Mouse (Mus musculus): ENCODE data around the gene Macrod2.

The Macrod2 gene

DNA sequence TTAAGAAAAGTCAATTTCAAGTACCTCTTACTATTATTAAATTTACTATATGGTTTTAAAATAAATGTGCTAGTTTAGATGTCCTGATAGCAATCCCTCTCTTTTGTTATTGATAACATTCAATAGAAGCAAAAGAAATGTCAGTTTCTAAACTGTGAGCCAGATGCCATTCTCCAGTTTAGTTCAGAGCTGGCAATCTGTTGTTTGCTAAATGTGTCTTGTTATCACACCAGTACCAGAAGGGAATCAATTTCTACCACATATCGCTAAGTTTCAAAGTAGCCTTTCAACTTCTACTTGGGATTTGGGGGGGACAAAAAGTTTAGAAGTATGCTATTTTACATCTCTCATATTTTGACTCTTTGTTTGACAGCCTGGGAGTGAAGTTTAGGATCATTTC, 1077.7 kb downstream of the Macrod2 start:
- DNase-seq (ENCODE audit: low spot score in 2 of 2) = no peak

GRCm38 (mm10) chr2:141477585-141477984, 1082.5 kb downstream of the Macrod2 start:
- DNase-seq (ENCODE audit: low spot score in 2 of 2) = no peak

DNA sequence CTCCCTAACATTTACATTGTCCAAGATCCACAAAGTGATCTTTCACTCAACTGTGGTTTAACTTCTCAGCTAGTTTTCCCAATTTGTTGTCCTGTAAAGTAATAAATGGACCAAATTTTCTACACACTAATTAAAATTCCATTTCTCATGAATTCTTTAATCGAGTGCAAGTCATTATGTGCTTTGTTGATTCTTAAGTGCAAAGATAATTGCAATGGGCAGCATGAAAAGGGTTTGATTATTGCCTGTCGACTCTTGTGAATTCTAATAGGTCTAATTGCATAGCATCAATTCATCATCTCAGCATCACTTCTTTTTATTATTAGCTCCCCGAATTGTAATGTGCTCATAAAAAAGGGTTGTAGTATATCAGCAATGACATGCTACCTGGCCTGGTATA, 1095.4 kb downstream of the Macrod2 start:
- no peak for DNase-seq (ENCODE audit: low spot score in 2 of 2)

DNA sequence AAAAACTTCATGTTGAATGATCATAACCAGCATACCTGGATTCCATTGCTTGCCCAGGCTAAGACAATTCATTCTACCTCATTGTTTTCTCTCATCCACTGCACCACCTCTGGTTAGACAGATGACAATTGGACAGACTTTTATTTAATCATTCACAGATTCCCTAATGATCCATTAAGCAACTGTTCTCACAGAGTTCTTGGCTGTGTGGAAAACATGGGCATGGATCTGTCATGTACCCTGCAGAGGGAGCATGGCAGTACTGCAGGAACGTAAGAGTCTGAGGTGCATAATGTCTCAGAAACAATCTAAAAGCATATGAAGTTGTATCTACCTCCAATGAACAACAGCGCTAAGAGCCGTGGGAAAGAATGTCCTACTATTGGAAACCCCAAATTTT, 1110.3 kb downstream of the Macrod2 start:
- DNase-seq (ENCODE audit: low spot score in 2 of 2) = no peak

DNA sequence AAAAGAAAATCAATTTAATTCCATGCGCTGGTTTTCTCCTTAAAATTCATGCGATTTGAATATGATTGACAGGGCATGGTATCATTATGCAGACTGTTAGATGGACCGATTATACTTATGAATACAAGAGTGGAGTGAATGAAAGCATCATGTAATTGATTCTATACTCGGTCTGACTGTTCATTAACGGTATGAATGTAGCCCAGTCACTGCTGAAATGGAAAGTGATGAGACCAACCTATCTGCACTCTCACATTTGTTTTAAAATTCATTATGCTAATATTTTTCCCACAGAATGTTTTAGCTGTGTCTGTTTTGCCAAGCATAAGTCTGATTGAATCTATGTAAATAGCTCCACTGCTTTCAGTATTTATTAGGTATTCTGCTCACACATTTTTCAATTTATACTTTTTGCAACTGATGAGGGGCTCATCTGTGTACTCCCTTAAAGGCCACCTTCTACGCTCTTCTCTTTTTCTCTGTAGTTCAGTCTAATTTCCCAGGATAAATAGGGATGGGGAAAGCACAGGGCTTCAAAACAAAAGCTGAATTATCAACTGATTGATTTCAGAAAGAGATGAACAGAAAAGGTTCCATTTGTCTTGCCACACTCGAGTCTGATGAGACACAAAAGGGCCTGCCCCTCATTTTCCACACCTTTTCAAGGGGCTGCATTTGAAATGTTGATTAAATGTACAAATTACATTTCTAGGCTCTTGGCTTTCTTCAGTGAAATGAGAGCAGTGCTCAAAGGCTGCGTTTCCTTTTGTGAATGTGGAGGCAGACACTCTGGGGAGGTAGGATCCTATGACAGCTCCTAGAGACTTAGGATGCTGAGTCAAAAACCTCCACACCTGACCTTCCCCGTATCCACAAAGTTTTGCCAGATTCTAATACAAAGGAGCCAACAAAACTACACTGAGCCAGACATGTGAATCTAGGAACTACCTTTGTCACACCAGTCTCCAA, 1113.1 kb downstream of the Macrod2 start:
- DNase-seq (ENCODE audit: low spot score in 2 of 2) = no peak

- no peak for DNase-seq (ENCODE audit: low spot score in 2 of 2)
Measured at GRCm38 (mm10) chr2:141514976-141515375, 1119.9 kb downstream of the Macrod2 start.

DNA sequence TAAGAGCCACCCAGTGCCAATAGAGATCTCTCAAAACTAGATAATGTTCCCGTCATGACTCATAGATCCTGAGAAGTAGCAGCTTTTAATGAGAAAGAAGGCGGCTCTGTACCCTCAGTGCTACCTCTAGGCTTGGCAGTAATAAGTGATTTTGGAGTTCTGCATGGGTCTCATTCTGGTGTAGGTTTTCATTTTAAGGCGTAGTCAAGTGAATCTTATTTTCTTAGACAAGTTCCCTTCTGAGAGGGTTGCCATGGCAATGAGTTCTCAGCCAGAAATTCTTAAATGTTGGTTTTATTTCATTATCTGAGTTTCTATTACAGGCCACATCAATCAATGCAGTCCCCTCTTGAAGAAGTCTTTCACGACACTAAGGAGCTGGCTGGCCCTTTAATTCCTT, 1127.0 kb downstream of the Macrod2 start:
- DNase-seq (ENCODE audit: low spot score in 2 of 2) = no peak

DNA sequence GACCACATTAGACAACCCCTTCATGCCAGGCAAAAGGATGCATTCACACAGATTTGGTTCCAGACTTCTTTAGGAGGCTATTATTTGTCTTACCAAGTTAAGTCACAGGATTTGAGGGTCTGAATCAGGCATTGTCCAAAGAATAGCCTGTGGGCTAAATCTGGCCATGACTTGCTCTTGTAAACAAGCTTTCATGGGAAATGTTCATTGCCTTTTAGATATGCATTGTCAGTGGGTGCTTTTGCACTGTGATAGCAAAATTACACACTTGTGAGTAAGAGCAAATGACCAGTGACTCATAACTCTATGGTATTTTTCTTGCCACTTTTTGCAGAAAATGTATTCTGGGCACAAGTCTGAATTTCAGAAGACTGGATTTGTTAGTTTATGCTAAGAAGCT, 1150.8 kb downstream of the Macrod2 start:
- DNase-seq (ENCODE audit: low spot score in 2 of 2) = no peak

GRCm38 (mm10) chr2:141551701-141552100, 1156.6 kb downstream of the Macrod2 start:
- no peak for DNase-seq (ENCODE audit: low spot score in 2 of 2)

DNA sequence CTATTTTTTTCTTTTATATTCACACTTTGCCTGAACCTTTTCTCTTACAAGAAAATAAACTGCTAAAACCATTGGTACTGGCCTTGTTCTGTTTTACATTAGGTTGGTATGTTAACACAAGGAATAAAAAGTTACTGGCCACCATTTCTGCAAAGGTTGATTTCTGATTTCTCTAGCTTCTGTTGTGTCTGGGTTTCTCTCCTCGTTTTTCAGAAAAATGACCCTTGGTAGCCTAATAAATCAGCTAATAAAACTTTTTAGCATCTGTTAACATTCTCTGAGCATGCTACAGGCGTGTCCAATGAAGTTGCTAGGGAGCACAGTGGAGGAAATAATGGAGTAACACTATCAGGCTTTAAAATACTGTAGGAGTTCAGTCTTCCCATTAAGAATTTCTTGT, 1161.6 kb downstream of the Macrod2 start:
- DNase-seq (ENCODE audit: low spot score in 2 of 2) = no peak

- DNase-seq (ENCODE audit: low spot score in 2 of 2) = no peak
Measured at GRCm38 (mm10) chr2:141558242-141558827, 1163.2 kb downstream of the Macrod2 start.

DNA sequence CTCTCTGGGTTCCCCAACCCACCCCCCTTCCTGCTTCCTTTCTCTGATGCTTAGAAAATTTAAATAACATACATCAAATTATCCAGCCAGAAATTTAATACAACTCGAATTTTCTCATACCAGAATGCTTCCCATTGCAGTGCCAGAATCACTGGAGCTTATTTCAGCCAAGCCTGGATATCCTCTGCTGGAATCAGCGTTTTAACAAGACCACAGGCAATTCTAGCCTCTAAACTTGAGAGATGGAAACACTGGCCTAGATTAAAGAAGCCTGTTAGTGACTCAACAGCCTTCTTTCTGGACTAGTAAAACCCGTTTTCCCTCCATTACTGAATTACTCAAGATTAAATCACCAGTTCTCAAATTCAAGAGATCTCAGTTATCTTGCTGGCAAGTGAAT, 1170.9 kb downstream of the Macrod2 start:
- no peak for DNase-seq (ENCODE audit: low spot score in 2 of 2)

GRCm38 (mm10) chr2:141571360-141571759, 1176.3 kb downstream of the Macrod2 start:
- no peak for DNase-seq (ENCODE audit: low spot score in 2 of 2)

DNA sequence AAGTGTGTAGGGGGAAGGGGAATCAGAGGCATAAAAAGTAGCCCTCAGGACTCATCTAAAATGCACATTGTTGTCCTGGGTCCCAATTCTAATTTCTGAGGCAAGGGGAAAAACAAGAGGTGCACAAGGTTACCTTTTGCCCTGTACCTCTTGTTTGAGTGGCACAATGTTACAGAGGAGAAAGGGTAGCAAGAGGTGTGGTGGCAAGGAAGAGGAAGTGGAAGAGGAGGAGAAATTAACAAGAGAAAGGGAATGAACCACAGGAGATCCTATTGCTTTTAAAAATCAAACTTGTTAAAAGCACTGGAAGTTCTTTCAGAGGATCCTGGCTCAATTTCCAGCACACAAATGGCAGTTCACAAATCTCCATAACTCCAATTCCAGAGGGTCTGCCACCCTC, 1183.1 kb downstream of the Macrod2 start:
- DNase-seq (ENCODE audit: low spot score in 2 of 2) = no peak

GRCm38 (mm10) chr2:141582431-141582830, 1187.3 kb downstream of the Macrod2 start:
- no peak for DNase-seq (ENCODE audit: low spot score in 2 of 2)

DNA sequence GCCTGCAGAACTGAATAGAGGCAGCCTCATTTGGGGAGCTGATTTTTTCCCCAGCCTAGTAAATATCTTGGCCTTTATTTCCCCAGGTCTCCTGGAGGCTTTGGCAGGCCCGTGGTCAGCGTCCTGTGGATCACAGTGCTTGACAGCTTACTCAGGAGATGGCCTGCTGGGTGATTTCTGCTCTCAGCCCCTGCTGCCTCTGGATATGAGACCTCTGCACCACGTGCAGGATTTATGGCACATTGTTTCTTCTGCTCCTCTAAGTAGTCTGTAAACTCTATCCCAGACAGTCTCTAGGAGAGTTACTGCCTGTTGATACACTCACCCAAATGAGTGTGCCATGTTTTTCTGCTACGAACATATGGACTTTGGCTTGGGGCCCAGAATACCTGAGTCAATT, 1187.8 kb downstream of the Macrod2 start:
- no peak for DNase-seq (ENCODE audit: low spot score in 2 of 2)

DNA sequence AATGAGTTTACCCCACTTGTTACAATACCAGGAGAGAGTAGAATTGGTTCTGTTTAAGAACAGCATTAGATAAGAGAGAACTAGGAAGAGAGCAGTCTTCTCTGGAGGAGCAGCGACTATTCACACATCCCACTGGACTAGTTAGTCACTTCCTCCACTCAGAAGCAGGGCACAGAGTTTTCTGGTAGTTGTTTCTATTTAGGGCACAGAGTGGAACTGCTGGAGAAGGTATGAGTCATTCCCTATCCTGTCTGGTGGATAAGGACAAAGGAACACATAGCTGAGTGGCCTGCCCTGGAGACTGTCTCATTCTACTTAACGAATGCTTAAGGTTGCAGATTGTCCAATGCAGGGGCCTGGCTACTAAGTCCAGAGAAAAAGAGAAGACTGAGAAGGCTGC, 1192.2 kb downstream of the Macrod2 start:
- no peak for DNase-seq (ENCODE audit: low spot score in 2 of 2)

GRCm38 (mm10) chr2:141591326-141591725, 1196.2 kb downstream of the Macrod2 start:
- DNase-seq (ENCODE audit: low spot score in 2 of 2) = no peak

- no peak for DNase-seq (ENCODE audit: low spot score in 2 of 2)
Measured at GRCm38 (mm10) chr2:141594811-141595210, 1199.7 kb downstream of the Macrod2 start.

GRCm38 (mm10) chr2:141617721-141618120, 1222.6 kb downstream of the Macrod2 start:
- DNase-seq (ENCODE audit: low spot score in 2 of 2) = no peak

DNA sequence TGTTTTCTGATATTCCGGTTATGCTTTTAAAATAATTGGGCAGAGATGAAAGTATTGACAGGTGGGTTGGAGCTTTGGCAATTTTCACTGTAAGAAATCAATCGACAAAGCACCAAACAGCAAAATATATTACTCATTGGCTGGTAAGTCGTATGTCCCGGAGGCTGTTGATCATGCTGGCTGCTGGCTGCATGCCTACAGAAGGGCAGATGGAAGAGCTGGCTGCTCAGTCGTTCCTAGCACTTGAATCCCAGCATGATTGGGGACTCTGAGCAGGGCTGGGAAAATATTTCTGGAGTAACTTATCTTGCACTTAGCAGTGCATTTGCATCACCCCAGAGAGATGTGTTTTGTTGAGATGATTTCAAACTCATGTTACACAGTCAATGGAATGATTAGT, 1223.1 kb downstream of the Macrod2 start:
- DNase-seq (ENCODE audit: low spot score in 2 of 2) = no peak

DNA sequence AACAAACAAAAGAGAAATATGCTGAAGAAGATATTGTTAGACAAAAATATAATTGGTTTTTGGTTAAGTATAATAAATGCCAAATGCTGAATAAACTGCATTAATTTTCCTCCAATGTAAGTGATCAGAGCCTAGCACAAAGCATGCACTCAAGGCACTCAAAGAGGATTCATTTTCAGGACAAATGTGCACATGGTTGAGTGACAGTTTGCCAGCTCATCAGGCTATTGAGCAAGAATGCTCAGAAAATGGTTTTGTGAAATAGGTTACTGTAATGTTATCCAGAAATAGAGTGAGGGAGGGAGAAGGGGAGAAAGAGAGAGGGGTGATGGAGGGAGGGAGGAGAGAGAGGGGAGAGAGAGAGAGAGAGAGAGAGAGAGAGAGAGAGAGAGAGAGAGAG, 1268.9 kb downstream of the Macrod2 start:
- DNase-seq (ENCODE audit: low spot score in 2 of 2) = no peak

GRCm38 (mm10) chr2:141672814-141673213, 1277.7 kb downstream of the Macrod2 start:
- no peak for DNase-seq (ENCODE audit: low spot score in 2 of 2)

All from urinary bladder, postnatal 36 days (tissue).